Mouse (Mus musculus): ENCODE results near the gene Stip1.

Stip1 gene

DNA sequence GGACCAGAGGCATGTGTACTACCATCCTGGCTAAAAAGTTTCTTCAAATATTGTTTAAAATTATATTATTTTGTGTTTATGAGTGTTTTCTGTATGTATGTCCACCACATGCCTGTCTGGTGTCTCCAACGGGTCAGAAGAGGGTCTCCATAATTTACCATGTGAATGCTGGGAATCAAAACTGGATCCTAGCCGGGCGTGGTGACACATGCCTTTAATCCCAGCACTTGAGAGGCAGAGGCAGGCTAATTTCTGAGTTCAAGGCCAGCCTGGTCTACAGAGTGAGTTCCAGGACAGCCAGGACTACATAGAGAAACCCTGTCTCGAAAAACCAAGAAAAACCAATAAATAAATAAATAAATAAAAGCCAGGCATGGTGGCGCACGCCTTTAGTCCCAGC, 48.6 kb downstream of the Stip1 start:
- in situ Hi-C loops (cut with MboI, MseI): loop anchor here in 1 of 2 experiments (25.0 kb wide), 1 partner anchor 1921 kb away; the partner anchor contains the start of gene B3gat3

DNA sequence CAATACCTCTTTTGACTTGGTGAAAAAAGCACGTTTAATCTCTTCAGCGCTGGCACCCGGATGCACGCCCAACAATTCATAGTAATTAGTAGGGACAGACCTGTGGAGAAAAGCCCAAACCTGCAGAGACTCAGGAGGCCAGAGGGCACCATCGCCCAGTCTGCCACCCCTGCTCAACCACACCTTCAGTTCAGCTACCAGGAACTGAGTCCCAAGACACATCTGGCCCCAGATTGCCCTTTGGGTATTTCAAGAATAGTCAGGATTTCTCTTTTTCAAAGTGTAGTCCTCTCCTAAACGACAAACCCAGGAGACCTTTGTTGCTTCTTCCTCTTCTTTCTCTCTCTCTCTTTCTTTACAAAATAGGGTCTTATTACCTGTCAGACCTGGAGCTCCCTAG, 49.1 kb downstream of the Stip1 start:
- in situ Hi-C loops (cut with MboI, MseI): loop anchor here in 1 of 2 experiments (25.0 kb wide), 1 partner anchor 1922 kb away; the partner anchor contains the start of gene B3gat3

DNA sequence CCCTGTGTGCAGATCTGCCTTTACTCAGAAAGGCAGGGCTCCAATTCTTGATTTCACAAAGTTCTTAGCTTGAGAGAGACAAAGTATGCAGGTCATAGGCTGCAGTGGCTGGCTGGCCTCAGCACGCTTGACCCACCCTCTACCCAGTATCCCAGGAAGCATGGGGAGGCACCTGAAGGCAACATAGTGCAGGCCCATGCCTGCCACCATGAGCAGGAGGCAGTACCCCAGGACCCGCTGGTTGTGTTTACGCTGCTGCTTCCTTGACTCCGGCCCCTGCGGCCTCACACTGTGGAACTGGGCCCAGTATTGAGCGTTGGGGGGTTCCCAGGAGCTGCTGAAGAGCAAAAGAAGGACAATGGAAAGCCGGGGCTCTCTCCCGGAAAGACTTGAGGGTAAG, 50.5 kb downstream of the Stip1 start:
- in situ Hi-C loops (cut with MboI, MseI): loop anchor here in 1 of 2 experiments (25.0 kb wide), 1 partner anchor 1923 kb away; the partner anchor contains the start of gene B3gat3

DNA sequence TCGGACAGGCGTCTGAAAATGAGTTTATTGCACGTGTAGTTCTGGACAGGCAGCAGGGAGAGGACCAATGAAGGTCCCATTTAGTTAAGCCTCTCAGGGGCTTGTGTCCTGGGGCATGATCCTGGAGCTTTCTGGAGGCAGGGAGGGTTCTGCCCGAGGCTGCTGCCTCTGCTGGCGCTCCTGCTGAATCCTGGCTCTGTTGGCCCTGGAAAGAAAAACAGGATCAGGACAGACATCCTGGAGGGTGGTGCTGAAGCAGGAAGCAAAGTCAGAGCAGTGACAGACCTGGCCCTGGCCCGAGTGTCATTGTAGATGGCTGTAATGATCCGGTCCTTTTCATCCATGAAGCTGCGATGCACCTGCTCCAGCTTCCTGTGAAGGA, 51.9 kb downstream of the Stip1 start:
- in situ Hi-C loops (cut with MboI, MseI): loop anchor here in 1 of 2 experiments (25.0 kb wide), 1 partner anchor 1924 kb away; the partner anchor contains the start of gene B3gat3

DNA sequence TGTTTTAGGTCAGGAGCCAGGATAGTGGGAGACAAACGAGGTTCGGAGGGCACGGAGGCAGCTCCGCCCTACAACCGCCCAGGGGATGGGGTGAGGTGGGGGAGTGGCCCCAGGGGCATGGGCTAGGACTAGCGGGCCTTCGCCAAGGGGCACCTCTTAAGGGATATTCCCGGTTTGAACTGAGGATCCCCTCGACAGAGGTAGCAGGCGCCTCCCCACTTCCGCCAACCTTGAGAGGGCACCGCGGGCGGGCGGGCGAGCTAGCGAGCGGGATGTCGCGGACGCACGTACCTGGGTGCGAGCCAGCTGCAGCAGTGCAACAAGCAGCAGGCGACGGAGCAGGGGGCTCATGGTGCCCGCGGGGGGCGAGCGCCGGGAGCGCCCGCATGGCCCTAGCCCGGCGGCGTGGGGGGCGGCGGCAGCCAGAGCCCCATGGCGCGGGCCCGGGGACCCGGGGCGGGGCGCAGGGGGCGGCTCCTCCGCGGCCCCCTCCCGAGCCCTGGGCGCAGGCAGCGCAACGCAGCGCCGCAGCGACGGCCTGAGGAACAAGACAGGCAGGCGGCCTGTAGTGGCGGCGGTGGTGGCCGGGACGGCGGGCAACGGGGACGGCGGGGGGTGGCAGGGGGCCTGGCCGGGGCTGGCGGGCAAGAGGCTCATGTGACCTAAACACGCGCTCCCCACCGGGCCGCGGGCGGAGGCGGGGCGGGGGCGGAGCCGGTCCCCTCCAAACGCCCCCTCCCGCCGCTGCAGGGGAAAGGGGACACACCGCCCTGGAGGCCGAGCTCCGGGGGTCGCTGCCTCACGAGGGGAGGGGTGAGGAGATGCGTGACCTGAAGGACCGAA, 52.5 kb downstream of the Stip1 start, which contains the start of gene Vegfb:
Vegfb (minus strand) TSS at position 591 of the 843 bp plus-strand sequence.
- in situ Hi-C loops (cut with MboI, MseI): loop anchor here in 1 of 2 experiments (25.0 kb wide), 1 partner anchor 1925 kb away; the partner anchor contains the start of gene B3gat3

DNA sequence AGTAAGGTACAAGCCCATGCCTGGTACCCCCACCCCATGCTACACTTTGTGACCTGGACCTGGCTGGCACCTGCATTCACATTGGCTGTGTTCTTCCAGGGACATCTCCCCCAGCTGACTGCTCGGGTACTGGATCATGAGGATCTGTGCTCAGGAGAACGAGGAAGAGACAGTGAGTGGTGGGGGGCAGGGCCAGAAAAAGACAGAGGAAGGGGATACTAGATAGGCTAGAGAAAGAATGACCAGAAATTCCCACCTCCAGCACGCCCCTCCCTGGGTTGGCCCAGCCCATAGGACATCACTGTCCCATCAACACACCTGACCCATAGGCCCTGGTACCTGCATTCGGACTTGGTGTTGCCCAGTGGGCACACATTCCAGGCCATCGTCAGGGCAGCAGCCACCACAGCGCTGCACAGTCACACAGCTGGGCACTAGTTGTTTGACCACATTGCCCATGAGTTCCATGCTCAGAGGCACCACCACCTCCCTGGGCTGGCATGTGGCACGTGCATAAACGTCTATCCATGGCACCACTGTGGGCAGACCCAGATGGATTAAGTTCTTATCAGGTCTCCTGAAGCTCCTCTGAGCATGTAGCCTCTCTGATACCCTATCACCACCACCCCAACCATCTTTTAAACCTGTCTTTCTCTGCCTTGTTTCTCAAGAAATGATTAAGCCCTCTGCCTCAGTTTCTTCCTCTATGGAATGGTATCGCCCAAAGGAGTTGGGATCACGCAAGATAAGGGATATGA, 53.6 kb downstream of the Stip1 start:
- in situ Hi-C loops (cut with MboI, MseI): loop anchor here in 1 of 2 experiments (25.0 kb wide), 1 partner anchor 1926 kb away; the partner anchor contains the start of gene B3gat3

DNA sequence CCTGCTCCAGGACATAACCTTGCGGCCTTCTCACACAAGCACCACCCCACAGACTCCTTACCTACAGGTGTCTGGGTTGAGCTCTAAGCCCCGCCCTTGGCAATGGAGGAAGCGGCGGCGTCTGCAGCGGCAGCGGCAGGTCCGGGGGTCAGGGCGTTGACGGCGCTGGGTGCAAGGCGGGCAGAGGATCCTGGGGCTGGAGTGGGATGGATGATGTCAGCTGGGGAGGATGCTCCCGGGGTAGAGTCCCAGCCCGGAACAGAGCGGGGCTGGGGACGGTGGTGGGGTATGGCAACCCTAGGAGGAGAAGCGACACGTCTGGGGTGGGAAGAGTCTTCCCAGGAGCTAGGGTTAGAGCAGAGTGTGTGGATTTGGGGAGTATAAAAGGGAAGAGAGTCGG, 54.5 kb downstream of the Stip1 start:
- in situ Hi-C loops (cut with MboI, MseI): loop anchor here in 1 of 2 experiments (25.0 kb wide), 1 partner anchor 1927 kb away; the partner anchor contains the start of gene B3gat3

DNA sequence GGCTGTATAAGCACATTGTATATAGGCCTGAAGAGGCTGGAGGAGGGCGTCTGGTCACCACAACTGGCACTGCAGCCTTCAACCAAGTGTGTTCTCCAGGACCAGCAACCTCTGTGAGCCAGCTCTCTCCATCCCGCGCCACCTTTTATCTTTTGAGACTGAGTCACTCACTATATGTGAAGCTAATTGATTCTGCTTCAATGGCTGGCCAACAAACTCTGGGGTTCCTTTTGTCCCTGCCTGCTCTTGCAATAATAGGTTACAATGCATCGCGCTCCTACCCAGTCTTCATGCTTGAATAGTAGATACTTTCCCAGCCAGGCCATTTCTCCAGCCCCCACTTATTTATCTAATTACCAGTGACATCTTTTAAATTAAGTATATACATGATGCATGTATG, 56.1 kb downstream of the Stip1 start:
- in situ Hi-C loops (cut with MboI, MseI): loop anchor here in 1 of 2 experiments (25.0 kb wide), 1 partner anchor 1929 kb away; the partner anchor contains the start of gene B3gat3

DNA sequence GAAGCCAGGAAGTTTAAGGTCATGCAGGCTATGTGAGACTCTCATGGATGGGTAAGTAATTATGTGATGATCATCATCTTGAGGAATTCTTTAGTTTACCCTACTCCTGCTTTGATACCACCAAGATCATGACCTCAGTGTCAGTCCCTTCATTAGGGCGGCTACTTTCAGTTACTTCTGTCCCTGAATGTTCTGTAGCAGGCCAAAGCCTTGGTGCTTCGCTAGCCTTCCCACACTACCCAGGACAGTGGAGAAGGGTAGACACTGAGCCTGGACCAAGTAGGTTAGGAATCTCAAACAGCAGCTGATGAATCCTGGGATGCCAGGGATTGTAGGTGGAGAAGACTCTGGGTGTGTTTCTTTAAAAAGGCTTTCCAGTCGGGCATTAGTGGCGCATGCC, 58.3 kb downstream of the Stip1 start:
- in situ Hi-C loops (cut with MboI, MseI): loop anchor here in 1 of 2 experiments (25.0 kb wide), 1 partner anchor 1931 kb away; the partner anchor contains the start of gene B3gat3

DNA sequence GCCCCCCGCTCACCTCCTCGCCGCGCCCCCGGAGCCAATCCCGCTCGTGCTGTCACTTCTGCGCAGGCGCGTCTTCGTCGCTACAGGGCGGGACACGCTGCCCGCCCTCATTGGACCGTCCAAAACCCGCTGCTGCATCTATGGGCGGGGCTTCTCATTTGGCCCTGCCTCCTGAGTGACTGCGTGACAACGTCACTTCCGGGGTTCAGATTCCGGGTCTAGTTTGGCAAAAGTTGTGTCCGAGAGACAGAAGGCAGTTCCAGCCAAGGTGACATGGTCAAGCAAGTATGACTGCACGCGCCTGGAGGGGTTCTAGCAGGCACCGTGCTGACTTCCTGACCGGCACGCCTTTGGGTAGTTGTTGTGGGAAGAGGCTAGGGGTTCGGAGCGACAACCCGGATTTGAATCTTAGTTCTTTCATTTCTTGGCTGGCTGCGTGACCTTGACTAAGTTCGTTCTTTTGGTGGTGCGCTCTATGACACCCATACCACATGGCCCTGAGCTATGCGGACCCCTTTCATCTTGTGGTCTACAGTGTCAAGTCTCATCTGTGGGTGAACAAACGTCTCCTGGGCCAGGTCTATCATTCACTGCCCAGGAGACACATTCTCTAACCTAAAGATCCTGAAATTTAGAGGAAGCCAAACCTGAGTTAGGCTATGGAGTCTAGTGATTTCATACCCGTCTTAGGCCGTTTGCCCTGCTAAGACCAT, 59.2 kb downstream of the Stip1 start, which contains the start of gene Fkbp2:
Fkbp2 (minus strand) TSS at position 121 of the 713 bp plus-strand sequence.
- in situ Hi-C loops (cut with MboI, MseI): loop anchor here in 1 of 2 experiments (25.0 kb wide), 1 partner anchor 1932 kb away; the partner anchor contains the start of gene B3gat3

DNA sequence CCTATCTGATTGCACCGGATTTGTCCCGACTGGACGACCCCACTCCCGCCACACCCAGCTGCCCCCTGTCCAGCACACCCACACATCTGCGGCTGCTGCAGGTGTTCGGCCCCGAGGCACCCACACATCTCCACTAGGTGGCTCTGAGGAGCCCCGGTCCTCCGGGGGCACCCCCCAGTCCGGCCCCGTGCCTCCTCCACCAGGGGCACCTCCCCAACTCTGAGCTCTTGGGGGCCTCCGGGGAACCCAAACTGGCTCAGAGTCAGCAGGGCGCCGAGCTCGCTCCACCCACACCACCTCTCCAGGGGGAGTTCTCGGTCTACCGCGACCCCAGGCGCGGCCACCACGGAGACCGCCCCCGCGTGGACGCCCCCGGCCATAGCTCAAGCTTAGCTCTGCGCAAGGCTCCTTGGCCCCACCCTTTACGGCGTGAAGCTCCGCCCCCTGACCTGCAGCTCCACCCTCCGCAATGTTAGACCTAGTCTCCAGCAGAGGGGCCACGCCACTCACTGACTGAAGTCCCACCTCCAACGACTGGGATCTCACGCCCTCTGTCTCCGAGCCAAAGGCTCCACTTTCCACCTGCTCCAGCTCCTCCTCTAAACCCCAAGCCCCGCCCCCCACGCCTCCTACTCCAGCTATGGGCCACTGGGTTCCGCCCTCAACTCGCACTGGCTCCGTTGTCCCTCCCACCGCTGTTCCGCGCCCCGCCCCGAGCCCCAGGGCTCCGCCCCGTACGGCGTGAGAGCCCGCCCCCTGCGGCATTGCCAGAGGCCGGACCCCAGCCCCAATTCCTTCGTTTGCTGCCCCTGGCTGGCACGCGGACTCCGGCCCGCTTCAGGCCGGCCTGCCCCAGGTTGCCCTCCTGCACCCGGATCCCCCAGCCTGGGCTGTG, 60.0 kb downstream of the Stip1 start:
- in situ Hi-C loops (cut with MboI, MseI): loop anchor here in 1 of 2 experiments (25.0 kb wide), 1 partner anchor 1933 kb away; the partner anchor contains the start of gene B3gat3

DNA sequence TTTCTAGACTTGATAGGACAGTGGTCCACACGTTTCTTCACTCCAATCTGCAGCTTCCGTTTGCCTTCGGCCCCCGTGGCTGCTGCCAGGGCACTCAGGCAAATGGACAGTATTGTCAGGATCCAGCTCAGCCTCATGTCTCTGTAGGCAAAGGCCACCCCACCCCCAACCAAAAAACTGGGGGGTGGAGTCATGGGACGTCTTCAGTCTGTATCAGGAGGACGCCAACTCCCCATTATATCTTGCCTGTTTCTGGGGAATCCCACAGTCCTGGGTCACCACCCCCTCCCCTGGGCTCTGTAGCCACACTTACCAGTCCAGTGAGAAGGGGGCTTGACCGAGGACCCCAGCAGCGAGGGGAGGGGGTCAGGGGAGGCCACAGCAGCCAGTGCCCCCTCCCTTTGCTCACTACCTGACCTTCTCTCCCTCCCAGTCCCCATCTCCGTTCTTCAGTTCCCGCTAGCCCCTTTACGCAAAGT, 60.7 kb downstream of the Stip1 start:
- in situ Hi-C loops (cut with MboI, MseI): loop anchor here in 1 of 2 experiments (25.0 kb wide), 1 partner anchor 1933 kb away; the partner anchor contains the start of gene B3gat3

DNA sequence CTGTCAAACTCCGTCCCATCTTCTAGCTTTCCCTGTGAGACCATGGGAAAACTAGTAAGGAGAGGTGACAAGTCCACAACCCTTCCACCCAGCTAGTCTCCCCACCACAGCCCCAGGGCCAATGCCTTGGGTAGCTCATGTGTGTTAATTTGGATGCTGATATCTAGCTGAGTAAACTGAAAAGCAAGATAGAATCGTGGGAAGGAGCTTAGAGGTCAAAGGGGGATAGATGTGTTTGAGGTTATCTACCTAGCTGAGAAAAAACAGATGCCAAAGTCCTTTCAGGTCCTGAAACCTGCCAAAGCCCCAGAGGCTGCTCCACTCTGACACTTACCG, 61.2 kb downstream of the Stip1 start:
- in situ Hi-C loops (cut with MboI, MseI): loop anchor here in 1 of 2 experiments (25.0 kb wide), 1 partner anchor 1934 kb away; the partner anchor contains the start of gene B3gat3

DNA sequence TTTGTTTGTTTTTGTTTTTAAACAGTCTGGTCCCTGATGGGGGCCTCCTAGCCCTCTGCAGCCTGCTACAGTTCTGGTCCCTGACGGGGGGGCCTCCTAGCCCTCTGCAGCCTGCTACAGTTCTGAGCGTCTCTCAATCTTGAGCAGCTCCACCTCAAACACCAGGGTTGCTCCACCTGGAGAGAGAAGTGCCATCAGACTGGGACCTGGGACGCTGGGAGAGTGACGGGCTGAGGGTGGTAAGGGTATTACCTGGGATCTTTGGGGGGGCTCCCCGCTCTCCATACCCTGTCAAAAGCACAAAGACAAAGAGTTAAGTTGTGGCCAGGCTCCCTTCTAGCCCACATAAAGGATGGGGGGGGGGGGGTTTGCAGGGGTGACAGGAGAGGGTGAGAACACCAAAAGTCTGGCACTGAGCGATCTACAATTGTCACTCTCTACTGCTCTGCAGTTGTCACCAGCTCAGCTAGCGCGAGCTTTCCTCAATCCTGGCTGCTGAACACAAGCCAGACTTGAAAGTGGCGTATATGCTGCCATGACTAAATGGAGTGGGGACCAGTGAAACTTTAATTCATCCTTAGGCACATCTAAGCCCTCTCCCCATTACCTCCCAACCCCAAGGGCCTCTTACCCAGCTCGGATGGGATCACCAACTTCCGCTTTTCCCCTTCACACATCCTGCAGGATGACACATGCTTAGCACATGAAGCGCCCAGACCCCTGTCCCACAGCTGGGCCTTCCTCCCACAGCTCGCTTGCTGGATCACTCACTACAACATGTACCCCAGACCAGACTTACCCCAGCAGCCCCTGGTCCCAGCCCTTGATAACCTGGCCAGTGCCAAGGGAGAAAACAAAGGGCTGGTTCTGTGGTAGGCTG, 61.8 kb downstream of the Stip1 start:
- in situ Hi-C loops (cut with MboI, MseI): loop anchor here in 1 of 2 experiments (25.0 kb wide), 1 partner anchor 1934 kb away; the partner anchor contains the start of gene B3gat3

DNA sequence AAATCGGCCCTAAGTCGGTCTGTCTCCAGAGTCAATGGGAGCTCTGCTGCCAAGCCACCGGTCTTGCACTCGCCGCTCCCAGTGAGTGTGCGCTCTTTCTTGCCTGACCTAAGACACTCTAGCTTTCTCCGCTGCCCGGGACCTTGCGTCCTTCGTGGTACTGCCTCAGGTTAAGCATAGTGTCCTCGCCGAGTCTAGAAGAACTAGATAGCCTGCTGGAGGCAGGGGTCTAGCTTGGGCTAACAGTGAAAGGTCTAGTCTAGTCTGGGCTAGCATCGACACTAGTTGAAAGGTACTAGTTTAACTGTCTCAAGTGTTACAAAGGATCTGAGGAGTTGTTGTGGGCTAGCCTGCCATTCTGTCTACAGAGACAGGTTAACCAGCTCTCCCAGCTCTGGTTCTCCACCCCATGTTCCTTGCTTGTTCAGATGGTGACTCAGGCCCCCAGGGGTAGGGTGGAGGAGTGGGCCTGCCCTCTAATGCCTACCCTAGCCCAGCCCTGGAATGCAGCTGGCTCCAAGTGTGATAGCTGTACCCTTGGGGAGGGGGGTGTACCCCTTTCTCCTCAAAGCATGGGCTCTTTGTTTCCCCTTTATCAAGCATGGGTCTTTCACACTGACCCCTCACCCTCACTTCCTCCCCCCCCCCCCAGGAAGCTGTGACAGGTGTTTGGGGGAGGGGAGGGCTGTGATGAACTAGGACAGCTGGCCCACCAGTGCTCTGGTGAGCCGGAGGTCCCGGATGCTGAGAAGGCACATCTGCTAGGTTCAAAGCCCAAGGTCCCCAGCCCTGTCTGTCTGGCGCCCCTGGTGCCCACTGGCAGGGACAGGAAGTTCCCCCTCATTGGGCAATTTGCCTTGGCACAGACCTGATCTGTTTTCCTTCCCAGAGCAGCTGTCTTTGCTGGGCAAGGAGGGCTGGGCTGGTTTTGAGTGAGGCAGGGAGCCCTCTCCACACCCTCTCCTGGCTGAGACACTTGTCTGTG, 63.9 kb downstream of the Stip1 start, which contains the start of gene Plcb3:
Plcb3 (minus strand) TSS at position 934 of the 985 bp plus-strand sequence.
- in situ Hi-C loops (cut with MboI, MseI): loop anchor here in 1 of 2 experiments (25.0 kb wide), 1 partner anchor 1936 kb away; the partner anchor contains the start of gene B3gat3

Data from T-helper 17 cell (primary cell).